Mouse (Mus musculus) liver, postnatal 0 days (tissue): ENCODE measurements around the gene Fmo9. TPM values are rescaled to one million over a fixed set of nuclear protein-coding genes. Genes with fewer than 3 reads are reported as not detected.

Source experiments
- ATAC-seq: fragments of 200-750 bp; cut with Nextera tagmentation; 2 replicates; pipeline ENCODE4 v1.8.0; 2017; ENCODE audit warnings: mild to moderate bottlenecking, moderate library complexity
- DNase-seq: peaks from one replicate; pipeline ENCODE4 v3.0.0-alpha.2; 2016
- H3K27ac ChIP-seq: fragments of 300-500 bp; sonication (generic); 2 replicates; pipeline ENCODE4 v1.5.1; 2014; ENCODE audit warnings: antibody characterized with exemption, moderate library complexity, mild to moderate bottlenecking, low read depth
- H3K27me3 ChIP-seq: fragments of 300-500 bp; sonication (generic); 2 replicates; pipeline ENCODE4 v1.6.1; 2014; ENCODE audit warnings: low read length, control low read depth, mixed read lengths; ENCODE audit not compliant: insufficient read depth
- H3K36me3 ChIP-seq: fragments of 300-500 bp; sonication (generic); replicated peaks from 2 replicates; pipeline ENCODE4 v1.6.1; 2014; ENCODE audit warnings: mild to moderate bottlenecking, control low read depth, low read length, moderate library complexity, mixed read lengths; ENCODE audit not compliant: insufficient read depth
- H3K4me1 ChIP-seq: fragments of 300-500 bp; sonication (generic); 2 replicates; pipeline ENCODE4 v1.6.1; 2014; ENCODE audit warnings: antibody characterized with exemption, mild to moderate bottlenecking, control low read depth; ENCODE audit not compliant: insufficient read depth
- H3K4me2 ChIP-seq: fragments of 300-500 bp; sonication (generic); 2 replicates; pipeline ENCODE4 v1.6.1; 2014; ENCODE audit warnings: low read depth, mild to moderate bottlenecking, low read length, moderate library complexity, mixed read lengths
- H3K4me3 ChIP-seq: fragments of 300-500 bp; sonication (generic); 2 replicates; pipeline ENCODE4 v1.5.1; 2014; ENCODE audit warnings: low read depth, low read length
- H3K9ac ChIP-seq: fragments of 300-500 bp; sonication (generic); replicated peaks from 2 replicates; pipeline ENCODE4 v1.6.1; 2014; ENCODE audit warnings: mild to moderate bottlenecking, moderate library complexity
- H3K9me3 ChIP-seq: fragments of 300-500 bp; sonication (generic); 2 replicates; pipeline ENCODE4 v1.6.1; 2016; ENCODE audit warnings: mild to moderate bottlenecking, control low read depth, low read length, mixed read lengths
- CTCF ChIP-seq: sonication (generic); IDR thresholded peaks from 2 replicates; pipeline ENCODE4 v1.5.1; 2016; ENCODE audit warnings: antibody characterized with exemption, low read depth
- EP300 ChIP-seq: IDR thresholded peaks from 2 replicates; pipeline ENCODE4 v1.6.1; 2016; ENCODE audit warnings: antibody characterized with exemption, low read depth, mild to moderate bottlenecking
- WGBS: fragments of 180-500 bp; shearing (Covaris S2); extraction: QIAGEN DNeasy Blood & Tissue Kit; methylation state at CpG from one replicate; pipeline ENCODE4 v1.1.7; 2014; ENCODE audit not compliant: insufficient replicate concordance; 5-methylcytosine and 5-hydroxymethylcytosine counted together
- microRNA-seq: library from miRNA; unstranded; fragments of <30 nt; microRNA quantifications from one replicate; pipeline ENCODE4, GENCODE M21; 2016
- polyA plus RNA-seq: library from polyadenylated mRNA; unstranded; fragments of >200 nt; fragmentation: Nextera tagmentation; extraction: Ambion mirVana; gene quantifications from 2 replicates; pipeline ENCODE4 v1.2.1, GENCODE M21; 2015

Gene Fmo9
- polyA plus RNA-seq, 1 experiment from 2014 or later = not detected

- 74% methylated on average over 8 of the region's 8 CpGs for WGBS
- TF ChIP-seq EP300 = no peak
- no peak for TF ChIP-seq CTCF
- Histone ChIP-seq H3K9ac (no peak overlapping the region), H3K4me1 (no peaks in the 10 kb centered on the region), H3K4me2 (no peak overlapping the region), H3K9me3 (no peaks in the 10 kb centered on the region), H3K36me3 (no peaks in the 10 kb centered on the region), H3K27ac (no peak overlapping the region), H3K4me3 (no peak overlapping the region), H3K27me3 (no peaks in the 10 kb centered on the region)
- ATAC-seq (no peak), DNase-seq (no peak)
These were observed 20.8 kb downstream of the Fmo9 start for GRCm38 (mm10) chr1:166660800-166661199.

- DNase-seq (no peak), ATAC-seq (no peak)
- Histone ChIP-seq H3K27ac (no peak within 1 kb of the TSS), H3K4me2 (no peak within 1 kb of the TSS), H3K4me3 (no peak within 1 kb of the TSS), H3K36me3 (no peaks in the 10 kb centered on the region), H3K27me3 (no peaks in the 10 kb centered on the region), H3K9ac (no peak within 1 kb of the TSS), H3K9me3 (peaks cover 3% of the 10 kb centered on the region; the same call in 1 of the 2 replicates), H3K4me1 (no peaks in the 10 kb centered on the region)
- TF ChIP-seq EP300 (no peak), CTCF (no peak)
- WGBS = 70% methylated on average over 2 of the region's 2 CpGs
These were observed 34.1 kb downstream of the Fmo9 start, which contains the start of gene Gm4847 for GRCm38 (mm10) chr1:166647593-166647992. TSS of gene Gm4847 (minus strand) at chr1:166647693.

Small RNA genes within 50 kb of the gene (microRNA-seq; reads per million reads assigned to microRNA genes)
- not detected for gene Gm22992

Other genes with a start within 250 kb of the Fmo9 start
- gene Gm4846, start 184.3 kb downstream of the Fmo9 start, polyA plus RNA-seq = not detected in 2 replicates
- not detected in 2 replicates for gene Gm4847, start 34.2 kb downstream of the Fmo9 start, polyA plus RNA-seq